Mouse (Mus musculus): ENCODE measurements at regions not wholly inside any gene's neighbourhood (a gene's known extent, or its start where the extent isn't known, plus 50 kb on each side); places are given as distances from the start of the nearest gene placed in this dataset.

DNA sequence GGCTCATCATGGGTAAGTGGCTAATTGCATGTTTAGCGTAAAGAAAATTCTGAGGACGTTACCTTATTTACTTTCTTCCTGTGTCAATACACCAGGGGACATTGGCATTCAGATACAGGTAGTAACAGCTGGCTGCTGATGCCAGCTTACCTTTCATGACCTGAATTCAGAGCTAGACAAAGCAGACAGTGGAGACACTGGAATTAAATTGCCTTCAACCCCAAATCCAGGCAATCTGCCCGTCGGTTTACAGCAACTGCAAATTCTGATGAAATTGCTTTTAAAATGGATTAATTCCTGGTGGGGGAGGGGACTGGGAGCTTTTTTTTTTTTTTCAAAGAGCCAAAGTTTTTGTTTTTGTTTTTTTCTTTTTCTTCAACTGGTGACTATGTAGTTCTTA, 353.0 kb upstream of the Arid1b start:
- TF ChIP-seq CTCF (IDR thresholded peaks at IDR 0.05; ENCODE audit: insufficient read depth, low read length) (no peak), POLR2A (IDR thresholded peaks at IDR 0.05; ENCODE audit: borderline replicate concordance, extremely low read depth, low read depth, low read length) (no peak)
